Mouse (Mus musculus) heart, embryonic 10.5 days (tissue): ENCODE results near the gene Gpm6b. TPM values are rescaled to one million over a fixed set of nuclear protein-coding genes. Genes with fewer than 3 reads are reported as not detected.

Experiments
- DNase-seq: peaks from one replicate; pipeline ENCODE4 v3.0.0-alpha.2; 2017; ENCODE audit warnings: low spot score
- H3K27ac ChIP-seq: fragments of 300-500 bp; sonication (generic); 2 replicates; pipeline ENCODE4 v1.5.1; 2016; ENCODE audit warnings: mild to moderate bottlenecking
- H3K27me3 ChIP-seq: fragments of 300-500 bp; sonication (generic); 2 replicates; pipeline ENCODE4 v1.6.1; 2016; ENCODE audit warnings: mild to moderate bottlenecking; ENCODE audit not compliant: poor library complexity, insufficient read depth, severe bottlenecking
- H3K36me3 ChIP-seq: fragments of 300-500 bp; sonication (generic); 2 replicates; pipeline ENCODE4 v1.6.1; 2016; ENCODE audit warnings: mild to moderate bottlenecking, moderate library complexity
- H3K4me1 ChIP-seq: fragments of 300-500 bp; sonication (generic); 2 replicates; pipeline ENCODE4 v1.6.1; 2016; ENCODE audit warnings: mild to moderate bottlenecking
- H3K4me3 ChIP-seq: fragments of 300-500 bp; sonication (generic); 2 replicates; pipeline ENCODE4 v1.5.1; 2016; ENCODE audit warnings: mild to moderate bottlenecking, moderate library complexity
- H3K9me3 ChIP-seq: fragments of 300-500 bp; sonication (generic); 2 replicates; pipeline ENCODE4 v1.6.1; 2016; ENCODE audit warnings: mild to moderate bottlenecking, moderate library complexity
- WGBS: fragments of 180-500 bp; shearing (Covaris S2); methylation state at CpG from one replicate; pipeline ENCODE4 v1.1.7; 2016; 5-methylcytosine and 5-hydroxymethylcytosine counted together
- polyA plus RNA-seq: library from polyadenylated mRNA; unstranded; fragments of >200 nt; fragmentation: Nextera tagmentation; extraction: Ambion mirVana; gene quantifications from 2 replicates; pipeline ENCODE4 v1.2.1, GENCODE M21; 2016

Gene Gpm6b
- polyA plus RNA-seq, 1 experiment from 2014 or later = 4.5 TPM

GRCm38 (mm10) chrX:166383606-166384005 is 144.9 kb downstream of the Gpm6b start:
- WGBS = 71% methylated on average over 2 of the region's 2 CpGs
- H3K4me3 ChIP-seq = no peak overlapping the region
- H3K27me3 ChIP-seq = peaks cover 16% of the 10 kb centered on the region; the same call in 1 of the 2 replicates
- no peak for DNase-seq
- no peaks in the 10 kb centered on the region for H3K4me1 ChIP-seq
- no peak overlapping the region for H3K27ac ChIP-seq
- H3K9me3 ChIP-seq = no peaks in the 10 kb centered on the region
- H3K36me3 ChIP-seq = no peaks in the 10 kb centered on the region

DNA sequence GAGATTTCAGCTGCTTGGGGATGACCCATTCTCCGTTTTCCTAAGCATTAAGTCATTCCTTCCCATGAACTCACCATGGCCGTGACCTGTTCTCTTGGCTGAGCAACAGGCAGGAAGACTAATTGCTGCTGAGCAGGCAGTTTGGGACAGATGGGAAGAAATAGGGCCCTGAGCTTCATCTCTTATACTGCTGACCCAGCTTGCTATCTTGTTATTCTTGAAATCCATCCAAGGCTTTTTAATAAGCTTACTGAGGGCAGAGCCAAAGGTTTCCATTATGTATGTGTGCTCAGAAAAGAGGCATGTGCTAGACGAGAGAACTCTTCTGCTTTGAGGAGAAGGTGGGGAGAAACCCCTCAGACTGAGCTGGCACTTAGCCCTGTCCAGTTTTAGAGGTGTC is 146.2 kb downstream of the Gpm6b start:
- H3K27me3 ChIP-seq = peaks cover 10% of the 10 kb centered on the region; the same call in 1 of the 2 replicates
- no peaks in the 10 kb centered on the region for H3K36me3 ChIP-seq
- no peaks in the 10 kb centered on the region for H3K4me1 ChIP-seq
- no peak overlapping the region for H3K4me3 ChIP-seq
- WGBS = 53% methylated on average over 3 of the region's 3 CpGs
- H3K9me3 ChIP-seq = no peaks in the 10 kb centered on the region
- DNase-seq = no peak
- H3K27ac ChIP-seq = no peak overlapping the region

DNA sequence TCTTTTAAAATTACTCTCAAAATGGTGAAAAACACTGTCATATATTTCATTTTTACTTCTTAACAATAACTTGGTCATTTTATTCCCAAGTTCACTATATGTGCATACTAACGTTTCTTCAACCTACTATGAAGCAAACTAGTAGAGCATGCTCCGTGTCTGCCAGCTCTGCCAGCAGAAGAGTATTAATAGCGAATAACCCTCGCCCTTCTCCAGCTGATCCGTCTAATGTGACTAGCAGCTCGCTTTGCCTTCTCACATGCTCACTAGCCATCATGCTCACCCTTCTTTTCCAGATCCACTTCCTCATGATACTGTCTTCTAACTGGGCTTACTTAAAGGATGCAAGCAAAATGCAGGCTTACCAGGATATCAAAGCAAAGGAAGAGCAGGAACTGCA is 147.9 kb downstream of the Gpm6b start:
- WGBS = 86% methylated on average over 6 of the region's 6 CpGs
- no peak overlapping the region for H3K27ac ChIP-seq

DNA sequence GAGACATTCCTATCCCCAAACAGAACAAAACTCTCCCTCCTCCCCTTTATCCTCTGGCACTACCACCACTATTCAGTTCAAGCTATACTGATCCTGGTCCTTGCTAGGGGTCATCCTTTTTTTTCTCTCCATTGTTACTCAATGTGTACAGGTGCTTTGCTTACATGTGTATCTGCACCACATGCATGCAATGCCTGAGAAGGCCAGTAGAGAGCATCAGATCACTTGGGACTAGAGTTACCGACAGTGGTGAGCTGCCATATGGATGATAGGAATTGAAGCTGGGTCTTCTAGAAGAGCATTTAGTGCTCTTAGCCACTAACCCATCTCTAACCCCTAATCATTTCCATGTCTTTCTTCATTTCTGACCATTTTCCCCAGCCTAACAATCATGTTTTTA is 155.0 kb downstream of the Gpm6b start:
- H3K36me3 ChIP-seq = no peaks in the 10 kb centered on the region
- no peaks in the 10 kb centered on the region for H3K4me1 ChIP-seq
- 71% methylated on average over 1 of the region's 1 CpGs for WGBS
- no peaks in the 10 kb centered on the region for H3K27me3 ChIP-seq
- DNase-seq = no peak
- H3K4me3 ChIP-seq = no peak overlapping the region
- H3K27ac ChIP-seq = no peak overlapping the region
- H3K9me3 ChIP-seq = no peaks in the 10 kb centered on the region

More for the DNA sequence above, 147.9 kb downstream of the Gpm6b start:
- Histone ChIP-seq H3K4me1 (no peaks in the 10 kb centered on the region), H3K36me3 (no peaks in the 10 kb centered on the region), H3K4me3 (no peak overlapping the region), H3K9me3 (no peaks in the 10 kb centered on the region), H3K27me3 (peaks cover 10% of the 10 kb centered on the region; the same call in 1 of the 2 replicates)
- DNase-seq = no peak

DNA sequence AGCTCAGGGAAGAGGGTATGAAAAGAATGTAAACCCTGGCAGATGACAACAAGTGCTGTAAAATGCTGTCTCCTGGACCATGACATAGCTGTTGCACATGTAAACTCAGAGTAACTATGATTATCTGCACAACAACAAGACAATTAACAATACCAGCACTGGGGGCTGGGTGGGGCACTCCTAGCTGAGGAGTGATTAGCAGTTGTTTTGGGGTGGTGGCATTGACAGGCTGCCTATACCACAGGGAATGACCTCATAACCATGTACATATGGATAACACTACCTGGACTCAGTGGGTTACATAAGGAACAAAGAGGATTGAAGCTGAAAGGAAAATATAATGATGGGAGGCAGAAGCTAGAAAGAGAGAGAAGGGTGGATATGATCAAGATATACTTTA is 169.2 kb downstream of the Gpm6b start:
- Histone ChIP-seq H3K9me3 (no peaks in the 10 kb centered on the region), H3K27me3 (peaks cover 4% of the 10 kb centered on the region; the same call in 1 of the 2 replicates), H3K36me3 (peaks cover 19% of the 10 kb centered on the region; the same call in 1 of the 2 replicates), H3K4me3 (no peak overlapping the region), H3K27ac (no peak overlapping the region), H3K4me1 (no peaks in the 10 kb centered on the region)
- no peak for DNase-seq

DNA sequence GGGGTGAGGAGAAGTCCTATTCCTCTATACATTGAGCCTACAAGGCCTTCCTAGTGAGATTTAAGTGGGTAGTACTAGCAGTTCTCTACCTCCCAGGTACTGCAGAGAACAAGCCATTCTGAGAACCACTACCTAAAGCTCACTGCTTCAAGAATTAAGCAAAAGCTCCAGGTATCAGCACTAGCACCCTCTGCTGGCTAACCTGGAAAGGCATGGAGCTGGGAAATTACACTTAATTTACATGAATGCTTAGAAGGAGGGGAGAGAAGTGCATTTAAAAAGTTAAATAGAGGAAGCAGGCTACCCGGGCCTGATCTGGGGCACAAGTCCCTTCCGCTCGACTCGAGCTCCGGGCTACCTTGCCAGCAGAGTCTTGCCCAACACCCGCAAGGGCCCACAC is 177.5 kb downstream of the Gpm6b start:
- DNase-seq = no peak
- H3K36me3 ChIP-seq = no peaks in the 10 kb centered on the region
- H3K9me3 ChIP-seq = no peaks in the 10 kb centered on the region
- H3K4me1 ChIP-seq = no peaks in the 10 kb centered on the region
- 91% methylated on average over 6 of the region's 6 CpGs for WGBS
- no peak overlapping the region for H3K4me3 ChIP-seq
- H3K27ac ChIP-seq = no peak overlapping the region
- H3K27me3 ChIP-seq = no peaks in the 10 kb centered on the region

- no peak for DNase-seq
- H3K27ac ChIP-seq = no peak overlapping the region
- WGBS = 81% methylated on average over 2 of the region's 2 CpGs
- no peak overlapping the region for H3K4me3 ChIP-seq
- no peaks in the 10 kb centered on the region for H3K36me3 ChIP-seq
- H3K27me3 ChIP-seq = no peaks in the 10 kb centered on the region; the same call in 1 of the 2 replicates
- no peaks in the 10 kb centered on the region for H3K4me1 ChIP-seq
- H3K9me3 ChIP-seq = no peaks in the 10 kb centered on the region
Observed at GRCm38 (mm10) chrX:166434812-166435211, 196.1 kb downstream of the Gpm6b start.

Other genes with a start within 250 kb of the Gpm6b start
- 7.3 and 12.8 TPM in 2 replicates for gene Gemin8, start 68.5 kb upstream of the Gpm6b start, polyA plus RNA-seq
- gene Trappc2, start 201.7 kb downstream of the Gpm6b start, polyA plus RNA-seq = 32.4 and 39.8 TPM in 2 replicates
- gene Ofd1, start 201.8 kb downstream of the Gpm6b start, polyA plus RNA-seq = 4.8 and 6.0 TPM in 2 replicates
- gene Rab9, start 241.0 kb downstream of the Gpm6b start, polyA plus RNA-seq = 33.4 and 38.7 TPM in 2 replicates